Mouse (Mus musculus): ENCODE measurements around the gene Ppp2r5b.

DNA sequence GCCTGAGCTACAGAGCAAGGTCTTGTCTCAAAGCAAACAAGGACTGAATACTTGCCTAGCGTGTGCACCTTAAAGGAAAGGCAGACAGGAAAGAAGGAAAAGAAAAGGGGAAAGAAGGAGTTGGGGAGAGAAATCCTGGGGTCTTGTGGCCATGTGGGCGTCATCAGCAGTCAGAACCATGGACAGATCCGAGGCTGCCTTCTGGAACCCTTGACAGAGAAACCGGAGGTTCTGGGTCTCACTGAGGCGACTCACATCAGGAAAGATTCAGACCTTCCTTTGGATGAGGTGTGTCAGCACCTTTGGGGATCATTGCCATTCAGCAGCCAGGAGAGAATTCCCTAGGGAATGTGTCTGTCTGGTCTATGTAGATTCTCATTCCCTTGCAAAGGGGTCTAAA, 54.0 kb downstream of the Ppp2r5b start:
- TF ChIP-seq TAL1 (IDR thresholded peaks at IDR 0.05; ENCODE audit: low read length) (no peak), GATA1 (IDR thresholded peaks at IDR 0.05; ENCODE audit: low read length) (no peak)

All from erythroblast, embryonic 14.5 days (primary cell).